In the genomic region with DNA sequence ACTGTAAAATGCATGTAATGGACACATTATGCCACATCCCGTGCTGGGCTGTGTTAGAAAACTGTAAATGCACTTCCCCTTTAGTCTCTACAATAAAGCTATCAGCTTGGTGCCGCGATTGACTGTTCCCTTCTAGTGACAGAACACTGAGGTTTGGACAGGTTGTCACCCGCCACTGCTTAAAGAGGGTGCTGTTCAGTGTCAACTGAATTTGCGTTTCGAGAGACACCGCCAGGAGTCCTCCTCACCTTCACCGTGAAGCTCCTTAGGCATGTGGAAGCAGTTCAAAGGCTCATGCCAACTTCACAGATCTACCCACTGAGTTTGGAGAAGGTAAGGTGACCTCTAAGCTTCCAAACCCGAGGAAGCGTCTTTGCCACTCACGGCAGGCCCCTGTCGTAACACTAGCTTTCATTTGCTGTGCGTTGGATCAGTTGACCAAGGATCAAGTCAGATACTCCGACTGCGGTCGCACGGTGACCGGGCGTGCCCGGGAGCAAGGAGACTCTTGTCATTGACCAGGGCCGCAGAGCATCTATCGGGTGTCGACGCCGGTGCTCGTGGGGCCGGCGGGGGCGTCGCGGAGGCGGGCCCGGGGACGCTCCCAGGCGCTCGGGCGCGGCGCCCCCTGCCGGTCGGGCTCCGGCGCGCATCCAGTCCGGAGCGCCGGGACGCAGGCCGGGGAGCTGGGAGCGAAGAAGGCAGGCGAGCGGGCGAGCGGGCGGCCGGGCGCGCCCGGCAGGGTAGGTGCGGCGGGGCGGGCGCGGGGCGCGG, we compare ENCODE assay signal across 9 mouse cellular contexts. TPM values are rescaled to one million over a fixed set of nuclear protein-coding genes. Genes with fewer than 3 reads are reported as not detected.
DNase-seq lines count a peak whose midpoint lies in the region; ATAC-seq lines count a peak whose summit lies in the region.
"Had no signal": no experiment of that assay in that cellular context is flagged by ENCODE, and none has a peak within 500 bp of the region (broad histone marks: within the 10 kb centered on the region; RNA-seq: fewer than 3 reads in every experiment).

No protein-coding gene starts in this region.

- 2% methylated on average over 52 of the region's 66 CpGs for WGBS in forebrain, embryonic 13.5 days
- 4% methylated on average over 40 of the region's 66 CpGs for whole genome bisulfite sequencing in hindbrain, embryonic 12.5 days

- H3K4me2 ChIP-seq in forebrain, embryonic 13.5 days = peak overlapping the region; percentile 89
- H3K4me2 ChIP-seq in hindbrain, embryonic 12.5 days (replicated peaks) = peak overlapping the region; percentile 56

- no peaks in the 10 kb centered on the region for H3K36me3 ChIP-seq in forebrain, embryonic 13.5 days (ENCODE audit: poor library complexity, severe bottlenecking)
- H3K36me3 ChIP-seq in hindbrain, embryonic 12.5 days = no peaks in the 10 kb centered on the region

- peak overlapping the region; percentile 84 for H3K4me3 ChIP-seq in forebrain, embryonic 13.5 days
- H3K4me3 ChIP-seq in hindbrain, embryonic 12.5 days = peak overlapping the region; percentile 90
- H3K4me3 ChIP-seq: erythroblast, embryonic 14.5 days had no signal

- peak; percentile 78 for ATAC-seq in cerebellum, adult (ENCODE audit: insufficient number of reproducible peaks, low FRiP score, low TSS enrichment)
- ATAC-seq in forebrain, embryonic 13.5 days = peak; percentile 81
- ATAC-seq in hindbrain, embryonic 12.5 days (ENCODE audit: low FRiP score) = peak; percentile 48
- ATAC-seq in erythroblast, adult 5-6 weeks (replicated peaks; ENCODE audit: low FRiP score, poor library complexity, severe bottlenecking) = no peak

- H3K4me1 ChIP-seq in forebrain, embryonic 13.5 days = peaks cover 30% of the 10 kb centered on the region
- H3K4me1 ChIP-seq in hindbrain, embryonic 12.5 days = peaks cover 24% of the 10 kb centered on the region

- peaks cover 20% of the 10 kb centered on the region for H3K27me3 ChIP-seq in forebrain, embryonic 13.5 days
- H3K27me3 ChIP-seq in hindbrain, embryonic 12.5 days = peaks cover 24% of the 10 kb centered on the region

- H3K9ac ChIP-seq in forebrain, embryonic 13.5 days = peak overlapping the region; percentile 65
- H3K9ac ChIP-seq in hindbrain, embryonic 12.5 days = peak overlapping the region; percentile 51

- no peak overlapping the region; the same call in 1 of the 2 replicates for H3K27ac ChIP-seq in forebrain, embryonic 13.5 days
- no peak overlapping the region for H3K27ac ChIP-seq in hindbrain, embryonic 12.5 days

- DNase-seq in R1 (ENCODE audit: low read depth, low spot score) = peak; percentile 71
- peak; percentile 76 to 88 for DNase-seq in left cerebral cortex, adult 18-20 months (ENCODE audit: low spot score in 2 of 2)
- DNase-seq in lung, postnatal 4 days = peak; percentile 57 to 70
- peak; percentile 83 for DNase-seq in right cerebral cortex, postnatal 25 days

- peaks cover 3% of the 10 kb centered on the region; the same call in 1 of the 2 replicates for H3K9me3 ChIP-seq in forebrain, embryonic 13.5 days (replicated peaks)
- no peaks in the 10 kb centered on the region for H3K9me3 ChIP-seq in hindbrain, embryonic 12.5 days (replicated peaks)

RNA-seq across cellular contexts. Expression of a gene that starts 0.5 kb away (rescaled TPM):
- polyA plus RNA-seq in forebrain, embryonic 13.5 days (2015; fragmentation: Nextera tagmentation; extraction: Ambion mirVana) = 13.3 and 17.1 TPM in 2 replicates
- 19.2 and 20.2 TPM in 2 replicates for polyA plus RNA-seq in hindbrain, embryonic 12.5 days (2016; fragmentation: Nextera tagmentation; extraction: Ambion mirVana)
- total RNA-seq in left cerebral cortex, adult 18-20 months (2021) = 100 to 1,000 TPM; 197 to 226 TPM
- total RNA-seq in erythroblast, adult 5-6 weeks (2015; ENCODE audit: low replicate concordance) = not detected in 2 replicates
- total RNA-seq in erythroblast, adult 5-6 weeks (2017; ENCODE audit: low replicate concordance) = not detected in 2 replicates
- polyA plus RNA-seq: erythroblast, embryonic 14.5 days had no signal

Comparison
In these comparisons a context has a peak if more than half of its experiments do, and no peak if none do; other contexts are left out.
1. RNA of a gene that starts 0.5 kb away (total RNA-seq): 197 to 226 TPM in left cerebral cortex, adult 18-20 months; not detected in erythroblast, adult 5-6 weeks; every median in the first group is over 100 times any median in the second.
2. Peak in every context shown above with its lines, with median percentiles within 50 percentile points of each other: DNase-seq.